Mouse (Mus musculus) liver, postnatal 0 days (tissue): ENCODE results near the gene Pick1.

ENCODE experiments used
- CTCF ChIP-seq: sonication (generic); IDR thresholded peaks from 2 replicates; pipeline ENCODE4 v1.5.1; 2016; ENCODE audit warnings: antibody characterized with exemption, low read depth
- EP300 ChIP-seq: IDR thresholded peaks from 2 replicates; pipeline ENCODE4 v1.6.1; 2016; ENCODE audit warnings: antibody characterized with exemption, low read depth, mild to moderate bottlenecking

DNA sequence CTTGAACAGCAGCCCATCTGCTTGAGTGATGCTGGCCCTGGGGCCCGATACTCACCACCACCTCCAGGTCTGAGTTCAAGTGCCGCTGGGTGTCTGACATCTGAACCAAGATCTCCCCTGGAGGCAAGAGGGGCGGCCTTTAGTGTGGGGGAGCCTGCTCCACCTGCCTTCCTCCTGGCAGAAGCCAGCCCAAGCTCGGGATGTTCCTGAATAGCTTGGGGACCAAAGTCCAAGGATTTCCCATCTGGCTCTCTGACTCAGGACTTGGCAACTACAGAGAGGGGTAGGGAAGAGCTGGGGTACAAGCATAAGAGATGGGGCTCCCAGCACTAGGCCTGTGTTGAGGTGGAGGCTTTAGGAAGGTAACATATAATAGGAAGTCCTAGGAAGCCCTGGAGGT, 54.4 kb downstream of the Pick1 start:
- TF ChIP-seq CTCF (no peak), EP300 (no peak)
